Mouse (Mus musculus): ENCODE results near the gene Rev3l. TPM values are rescaled to one million over a fixed set of nuclear protein-coding genes. Genes with fewer than 3 reads are reported as not detected.

Rev3l gene
- polyA plus RNA-seq, 1 experiment: 31.1 TPM

DNA sequence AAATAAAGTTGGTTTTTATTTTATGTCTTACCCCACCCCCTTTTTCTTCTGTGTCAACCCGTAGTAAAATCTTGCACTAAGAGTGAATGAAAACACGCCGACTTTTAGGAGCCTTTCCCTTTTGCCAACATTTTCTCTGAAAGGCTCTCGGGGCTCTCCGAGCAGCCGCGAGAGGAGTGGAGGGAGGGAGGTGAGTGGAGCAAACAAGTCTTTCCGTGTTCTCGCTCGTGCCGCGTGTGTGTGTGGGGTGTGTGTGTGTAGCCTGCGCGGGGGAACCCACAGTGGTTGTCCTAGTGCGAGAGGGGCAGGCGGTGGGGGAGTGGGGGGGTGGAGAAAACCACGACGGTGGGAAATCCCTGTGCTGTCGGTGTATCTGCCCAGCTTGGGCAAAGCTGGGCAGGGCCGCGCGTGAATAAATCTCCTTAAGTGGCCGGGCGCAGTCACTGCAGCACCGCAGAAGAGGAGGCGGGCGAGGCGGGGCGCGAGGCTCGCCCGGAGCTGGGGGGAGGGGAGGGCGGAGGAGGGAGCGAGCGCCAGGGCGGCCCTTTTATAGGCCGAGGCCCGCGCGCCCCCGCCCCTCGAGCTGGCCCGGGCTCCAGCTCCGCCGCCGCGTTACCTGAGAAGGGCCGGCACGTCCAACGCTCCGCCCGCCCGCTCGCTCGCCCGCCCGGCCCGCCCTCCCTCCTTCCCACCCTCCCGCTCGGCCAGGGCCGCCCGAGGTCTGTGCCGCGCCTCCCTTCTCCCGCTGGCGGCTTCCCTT is 762 bp upstream of the Rev3l start:
- Histone ChIP-seq H3K4me1 (ENCODE audit: control insufficient read depth, insufficient read depth, low read length) (no peaks in the 10 kb centered on the region), H3K27ac (ENCODE audit: insufficient read depth, low read length) (peak overlapping the region; percentile 96), H3K4me3 (ENCODE audit: insufficient read depth, low read length) (peak overlapping the region; percentile 98)
- TF ChIP-seq POLR2A (IDR thresholded peaks at IDR 0.05; ENCODE audit: extremely low read depth, insufficient read depth, low read length) (no peak), CTCF (IDR thresholded peaks at IDR 0.05; ENCODE audit: extremely low read depth, insufficient read depth, low read length) (no peak)

- H3K4me1 ChIP-seq (ENCODE audit: control insufficient read depth, insufficient read depth, low read length): no peaks in the 10 kb centered on the region
- TF ChIP-seq CTCF (IDR thresholded peaks at IDR 0.05; ENCODE audit: extremely low read depth, insufficient read depth, low read length): 0 out of 2 replicates have a peak, but pooled peaks have one; percentile 1
- TF ChIP-seq POLR2A (IDR thresholded peaks at IDR 0.05; ENCODE audit: extremely low read depth, insufficient read depth, low read length): peak; percentile 51; the same call in 1 of the 2 replicates
- H3K4me3 ChIP-seq (ENCODE audit: insufficient read depth, low read length): peak overlapping the region; percentile 98
- peak overlapping the region; percentile 98 for H3K27ac ChIP-seq (ENCODE audit: insufficient read depth, low read length)
Measured at GRCm38 (mm10) chr10:39732266-39733100, 565 bp downstream of the Rev3l start.

DNA sequence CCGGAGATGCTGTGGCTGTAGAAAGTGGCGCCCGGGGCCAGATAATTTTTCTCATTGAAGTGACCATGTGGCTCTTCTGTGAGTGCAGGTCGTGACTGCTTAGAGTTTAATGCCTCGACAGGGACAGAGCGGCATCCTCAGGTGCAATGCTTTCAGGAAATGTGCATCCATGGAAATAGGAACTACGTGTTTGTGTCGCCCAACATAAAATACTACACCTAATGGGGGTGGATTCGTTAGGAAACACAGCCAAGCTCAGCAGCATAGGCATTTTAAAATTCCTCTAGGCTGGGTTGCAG is 1.1 kb downstream of the Rev3l start:
- Histone ChIP-seq H3K4me3 (ENCODE audit: insufficient read depth, low read length) (peak overlapping the region; percentile 98), H3K27ac (ENCODE audit: insufficient read depth, low read length) (peak overlapping the region; percentile 98), H3K4me1 (ENCODE audit: control insufficient read depth, insufficient read depth, low read length) (no peaks in the 10 kb centered on the region)
- TF ChIP-seq CTCF (IDR thresholded peaks at IDR 0.05; ENCODE audit: extremely low read depth, insufficient read depth, low read length) (no peak), POLR2A (IDR thresholded peaks at IDR 0.05; ENCODE audit: extremely low read depth, insufficient read depth, low read length) (no peak)

DNA sequence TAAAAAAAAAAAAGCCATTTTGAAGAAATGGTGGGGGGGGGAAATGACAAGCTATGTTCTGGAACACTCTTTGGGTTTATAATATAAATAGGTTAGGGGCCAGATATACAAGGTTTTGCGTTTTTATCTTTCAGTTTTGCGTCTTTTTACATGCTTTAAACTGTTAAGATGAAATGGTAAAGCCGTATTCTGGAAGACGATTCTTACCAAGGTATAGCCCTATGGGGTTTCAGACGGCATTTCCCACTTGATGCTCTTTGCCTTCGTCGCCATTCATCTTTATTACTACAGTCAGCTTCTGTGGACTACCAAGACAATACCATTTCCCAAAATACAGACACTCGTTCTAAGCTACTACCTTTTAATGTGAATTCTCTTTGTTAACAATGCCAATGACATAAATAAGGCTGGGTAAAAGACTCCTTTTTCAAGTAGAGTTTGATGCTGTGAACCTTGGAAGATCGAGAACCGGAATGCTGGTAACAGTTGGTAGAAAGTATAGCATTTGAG is 1.6 kb downstream of the Rev3l start:
- peak overlapping the region; percentile 98; the same call in 1 of the 2 replicates for H3K4me3 ChIP-seq (ENCODE audit: insufficient read depth, low read length)
- TF ChIP-seq POLR2A (IDR thresholded peaks at IDR 0.05; ENCODE audit: extremely low read depth, insufficient read depth, low read length): no peak
- no peak for TF ChIP-seq CTCF (IDR thresholded peaks at IDR 0.05; ENCODE audit: extremely low read depth, insufficient read depth, low read length)
- no peaks in the 10 kb centered on the region for H3K4me1 ChIP-seq (ENCODE audit: control insufficient read depth, insufficient read depth, low read length)
- no peak overlapping the region for H3K27ac ChIP-seq (ENCODE audit: insufficient read depth, low read length)

GRCm38 (mm10) chr10:39736187-39736586 is 4.3 kb downstream of the Rev3l start:
- TF ChIP-seq POLR2A (IDR thresholded peaks at IDR 0.05; ENCODE audit: extremely low read depth, insufficient read depth, low read length) (no peak), CTCF (IDR thresholded peaks at IDR 0.05; ENCODE audit: extremely low read depth, insufficient read depth, low read length) (no peak)
- H3K4me1 ChIP-seq (ENCODE audit: control insufficient read depth, insufficient read depth, low read length): no peaks in the 10 kb centered on the region
- H3K4me3 ChIP-seq (ENCODE audit: insufficient read depth, low read length): no peak overlapping the region
- H3K27ac ChIP-seq (ENCODE audit: insufficient read depth, low read length): no peak overlapping the region

- TF ChIP-seq CTCF (IDR thresholded peaks at IDR 0.05; ENCODE audit: extremely low read depth, insufficient read depth, low read length): no peak
- no peak for TF ChIP-seq POLR2A (IDR thresholded peaks at IDR 0.05; ENCODE audit: extremely low read depth, insufficient read depth, low read length)
- no peaks in the 10 kb centered on the region for H3K4me1 ChIP-seq (ENCODE audit: control insufficient read depth, insufficient read depth, low read length)
- no peak overlapping the region for H3K4me3 ChIP-seq (ENCODE audit: insufficient read depth, low read length)
Measured at GRCm38 (mm10) chr10:39742057-39742456, 10.1 kb downstream of the Rev3l start.

GRCm38 (mm10) chr10:39764752-39765151 is 32.8 kb downstream of the Rev3l start:
- no peak overlapping the region for H3K4me3 ChIP-seq (ENCODE audit: insufficient read depth, low read length)
- no peak overlapping the region for H3K27ac ChIP-seq (ENCODE audit: insufficient read depth, low read length)
- TF ChIP-seq POLR2A (IDR thresholded peaks at IDR 0.05; ENCODE audit: extremely low read depth, insufficient read depth, low read length): no peak
- H3K4me1 ChIP-seq (ENCODE audit: control insufficient read depth, insufficient read depth, low read length): no peaks in the 10 kb centered on the region

More at GRCm38 (mm10) chr10:39742057-39742456, 10.1 kb downstream of the Rev3l start:
- H3K27ac ChIP-seq (ENCODE audit: insufficient read depth, low read length): no peak overlapping the region

- H3K4me1 ChIP-seq (ENCODE audit: control insufficient read depth, insufficient read depth, low read length): no peaks in the 10 kb centered on the region
- H3K27ac ChIP-seq (ENCODE audit: insufficient read depth, low read length): no peak overlapping the region
- TF ChIP-seq POLR2A (IDR thresholded peaks at IDR 0.05; ENCODE audit: extremely low read depth, insufficient read depth, low read length) (no peak), CTCF (IDR thresholded peaks at IDR 0.05; ENCODE audit: extremely low read depth, insufficient read depth, low read length) (no peak)
- H3K4me3 ChIP-seq (ENCODE audit: insufficient read depth, low read length): no peak overlapping the region
Measured at GRCm38 (mm10) chr10:39766702-39767101, 34.8 kb downstream of the Rev3l start.

- Histone ChIP-seq H3K4me1 (ENCODE audit: control insufficient read depth, insufficient read depth, low read length) (no peaks in the 10 kb centered on the region), H3K4me3 (ENCODE audit: insufficient read depth, low read length) (no peak overlapping the region), H3K27ac (ENCODE audit: insufficient read depth, low read length) (no peak overlapping the region)
- TF ChIP-seq POLR2A (IDR thresholded peaks at IDR 0.05; ENCODE audit: extremely low read depth, insufficient read depth, low read length) (no peak), CTCF (IDR thresholded peaks at IDR 0.05; ENCODE audit: extremely low read depth, insufficient read depth, low read length) (no peak)
Measured at GRCm38 (mm10) chr10:39772259-39772658, 40.3 kb downstream of the Rev3l start.

Measured in cortical plate, adult 2 months (tissue).